Mouse (Mus musculus): Measurements from ENCODE around the gene Mrps14. TPM values are rescaled to one million over a fixed set of nuclear protein-coding genes. Genes with fewer than 3 reads are reported as not detected.

Gene Mrps14
- polyA plus RNA-seq, 1 experiment from 2014 or later, result 258 TPM

GRCm38 (mm10) chr1:160214171-160214570 is 19.2 kb downstream of the Mrps14 start:
- DNase-seq (ENCODE audit: low spot score, missing footprints), result peak; percentile 88
- H3K9ac ChIP-seq (ENCODE audit: low read length), result no peak overlapping the region
- ATAC-seq (ENCODE audit: low FRiP score), result no peak
- no peak overlapping the region for H3K4me2 ChIP-seq
- H3K4me1 ChIP-seq (ENCODE audit: control insufficient read depth, insufficient read depth, low read length), result peaks cover 17% of the 10 kb centered on the region
- no peaks in the 10 kb centered on the region for H3K9me3 ChIP-seq (ENCODE audit: control insufficient read depth, low read length)
- no peaks in the 10 kb centered on the region for H3K27me3 ChIP-seq (ENCODE audit: control insufficient read depth, insufficient read depth, low read length)
- no peak overlapping the region for H3K27ac ChIP-seq (ENCODE audit: low read depth, low read length)
- 78% methylated on average over 7 of the region's 7 CpGs for WGBS
- no peak overlapping the region for H3K4me3 ChIP-seq (ENCODE audit: low read depth, low read length)
- H3K36me3 ChIP-seq (ENCODE audit: control insufficient read depth, insufficient read depth, low read length), result no peaks in the 10 kb centered on the region

GRCm38 (mm10) chr1:160217898-160218297 is 22.9 kb downstream of the Mrps14 start:
- Histone ChIP-seq H3K27me3 (ENCODE audit: control insufficient read depth, insufficient read depth, low read length) (no peaks in the 10 kb centered on the region), H3K9me3 (ENCODE audit: control insufficient read depth, low read length) (no peaks in the 10 kb centered on the region), H3K4me3 (ENCODE audit: low read depth, low read length) (no peak overlapping the region), H3K27ac (ENCODE audit: low read depth, low read length) (no peak overlapping the region), H3K36me3 (ENCODE audit: control insufficient read depth, insufficient read depth, low read length) (no peaks in the 10 kb centered on the region), H3K4me1 (ENCODE audit: control insufficient read depth, insufficient read depth, low read length) (0 out of 2 replicates have a peak, but pooled peaks cover 3% of the 10 kb centered on the region), H3K4me2 (no peak overlapping the region), H3K9ac (ENCODE audit: low read length) (no peak overlapping the region)
- no peak for DNase-seq (ENCODE audit: low spot score, missing footprints)
- no peak for ATAC-seq (ENCODE audit: low FRiP score)
- WGBS, result 88% methylated on average over 3 of the region's 3 CpGs

DNA sequence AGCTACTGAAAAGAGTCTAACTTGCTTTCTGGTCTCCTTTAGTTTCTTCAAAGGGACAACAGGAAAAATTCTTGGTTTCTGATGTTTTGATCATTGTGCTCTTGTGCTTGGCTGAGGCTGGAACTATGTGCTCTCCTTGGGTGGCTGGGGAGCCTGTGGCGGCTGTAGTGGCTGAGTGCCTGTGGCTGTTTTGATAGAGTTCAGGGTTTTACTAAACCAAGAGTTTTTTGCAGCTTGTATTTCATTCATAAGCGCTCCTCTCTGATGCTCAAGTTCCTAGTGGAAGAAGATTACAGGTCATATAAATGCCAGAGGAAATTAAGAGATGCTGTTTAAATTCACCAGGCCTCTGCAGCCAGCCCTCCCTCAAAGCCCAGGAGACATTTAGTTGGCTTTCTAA is 29.1 kb downstream of the Mrps14 start:
- Histone ChIP-seq H3K4me3 (ENCODE audit: low read depth, low read length) (no peak overlapping the region), H3K4me2 (no peak overlapping the region), H3K9ac (ENCODE audit: low read length) (no peak overlapping the region), H3K36me3 (ENCODE audit: control insufficient read depth, insufficient read depth, low read length) (no peaks in the 10 kb centered on the region), H3K27ac (ENCODE audit: low read depth, low read length) (no peak overlapping the region), H3K27me3 (ENCODE audit: control insufficient read depth, insufficient read depth, low read length) (no peaks in the 10 kb centered on the region), H3K4me1 (ENCODE audit: control insufficient read depth, insufficient read depth, low read length) (no peaks in the 10 kb centered on the region), H3K9me3 (ENCODE audit: control insufficient read depth, low read length) (no peaks in the 10 kb centered on the region)
- DNase-seq (ENCODE audit: low spot score, missing footprints) (no peak), ATAC-seq (ENCODE audit: low FRiP score) (no peak)
- 80% methylated on average over 2 of the region's 2 CpGs for WGBS

DNA sequence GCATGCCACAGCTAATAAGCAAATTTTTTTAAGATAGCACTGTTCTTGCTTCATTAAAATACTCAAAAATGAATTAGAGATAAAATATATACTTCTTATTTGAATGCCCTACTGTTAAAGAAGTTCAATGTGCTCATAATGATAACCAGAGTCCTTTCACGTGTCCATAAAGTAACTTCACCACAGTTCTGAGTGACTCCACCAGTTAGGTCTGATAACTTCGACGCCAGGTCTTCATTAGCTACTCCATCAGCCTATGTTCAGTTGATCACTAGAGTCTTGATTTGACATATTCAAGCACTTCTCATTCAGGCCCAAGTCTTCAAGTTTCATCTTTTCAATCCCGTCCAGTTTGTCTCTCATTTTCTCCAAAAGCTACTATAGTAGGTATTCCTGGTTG is 32.2 kb downstream of the Mrps14 start:
- Histone ChIP-seq H3K27ac (ENCODE audit: low read depth, low read length) (no peak overlapping the region), H3K4me2 (no peak overlapping the region), H3K36me3 (ENCODE audit: control insufficient read depth, insufficient read depth, low read length) (no peaks in the 10 kb centered on the region), H3K9ac (ENCODE audit: low read length) (no peak overlapping the region), H3K4me1 (ENCODE audit: control insufficient read depth, insufficient read depth, low read length) (no peaks in the 10 kb centered on the region), H3K9me3 (ENCODE audit: control insufficient read depth, low read length) (no peaks in the 10 kb centered on the region), H3K4me3 (ENCODE audit: low read depth, low read length) (no peak overlapping the region), H3K27me3 (ENCODE audit: control insufficient read depth, insufficient read depth, low read length) (no peaks in the 10 kb centered on the region)
- DNase-seq (ENCODE audit: low spot score, missing footprints) (no peak), ATAC-seq (ENCODE audit: low FRiP score) (no peak)
- WGBS, result 92% methylated on average over 4 of the region's 4 CpGs

- no peak for ATAC-seq (ENCODE audit: low FRiP score)
- Histone ChIP-seq H3K36me3 (ENCODE audit: control insufficient read depth, insufficient read depth, low read length) (no peaks in the 10 kb centered on the region), H3K27ac (ENCODE audit: low read depth, low read length) (no peak overlapping the region), H3K4me2 (no peak overlapping the region), H3K4me3 (ENCODE audit: low read depth, low read length) (no peak overlapping the region), H3K27me3 (ENCODE audit: control insufficient read depth, insufficient read depth, low read length) (no peaks in the 10 kb centered on the region), H3K9me3 (ENCODE audit: control insufficient read depth, low read length) (no peaks in the 10 kb centered on the region), H3K9ac (ENCODE audit: low read length) (no peak overlapping the region), H3K4me1 (ENCODE audit: control insufficient read depth, insufficient read depth, low read length) (no peaks in the 10 kb centered on the region)
- no peak for DNase-seq (ENCODE audit: low spot score, missing footprints)
These were observed 32.8 kb downstream of the Mrps14 start for GRCm38 (mm10) chr1:160227850-160228249.

DNA sequence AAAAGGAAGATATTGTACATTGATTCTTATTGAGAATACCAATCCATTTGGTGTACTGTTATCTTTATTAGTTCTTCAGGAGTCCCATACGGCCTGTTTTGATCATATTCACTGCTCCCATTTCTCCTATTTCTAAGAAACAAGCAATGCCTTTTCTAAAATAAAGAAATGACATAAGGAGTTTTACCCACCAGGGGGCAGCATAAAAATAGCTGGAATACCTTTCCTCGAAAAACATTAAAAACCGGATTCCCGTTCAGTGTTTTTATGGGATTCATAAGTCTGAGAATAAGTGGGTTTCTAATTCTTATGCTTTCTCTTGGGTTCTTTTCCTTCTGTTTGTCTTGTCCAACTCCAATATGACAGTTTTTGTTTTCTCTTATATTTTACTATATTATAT is 36.0 kb downstream of the Mrps14 start:
- Histone ChIP-seq H3K27me3 (ENCODE audit: control insufficient read depth, insufficient read depth, low read length) (no peaks in the 10 kb centered on the region), H3K9ac (ENCODE audit: low read length) (no peak overlapping the region), H3K4me2 (no peak overlapping the region), H3K4me1 (ENCODE audit: control insufficient read depth, insufficient read depth, low read length) (no peaks in the 10 kb centered on the region), H3K4me3 (ENCODE audit: low read depth, low read length) (no peak overlapping the region), H3K36me3 (ENCODE audit: control insufficient read depth, insufficient read depth, low read length) (no peaks in the 10 kb centered on the region), H3K27ac (ENCODE audit: low read depth, low read length) (no peak overlapping the region), H3K9me3 (ENCODE audit: control insufficient read depth, low read length) (no peaks in the 10 kb centered on the region)
- DNase-seq (ENCODE audit: low spot score, missing footprints) (peak; percentile 91), ATAC-seq (ENCODE audit: low FRiP score) (no peak)
- WGBS, result 75% methylated on average over 4 of the region's 4 CpGs

DNA sequence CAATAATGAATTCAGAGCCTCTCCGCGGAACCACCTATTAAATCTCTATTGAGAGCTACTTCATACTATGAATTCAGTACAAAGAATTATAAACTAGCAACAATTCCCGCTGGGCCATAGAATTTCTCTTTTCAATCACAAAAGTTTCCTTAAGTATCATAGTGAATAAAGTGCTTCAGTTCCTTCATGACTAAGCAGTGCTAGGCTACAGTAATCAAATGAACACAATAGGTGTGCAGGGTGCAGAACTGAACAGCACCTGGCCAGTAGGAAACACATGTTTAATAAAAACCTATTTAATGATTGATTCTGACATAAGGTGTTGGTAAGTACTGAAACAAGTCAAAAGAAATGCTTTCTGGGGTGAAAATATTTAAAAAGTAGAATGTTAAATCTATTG is 37.1 kb downstream of the Mrps14 start:
- Histone ChIP-seq H3K36me3 (ENCODE audit: control insufficient read depth, insufficient read depth, low read length) (no peaks in the 10 kb centered on the region), H3K4me3 (ENCODE audit: low read depth, low read length) (no peak overlapping the region), H3K27ac (ENCODE audit: low read depth, low read length) (no peak overlapping the region), H3K9ac (ENCODE audit: low read length) (no peak overlapping the region), H3K4me2 (no peak overlapping the region), H3K9me3 (ENCODE audit: control insufficient read depth, low read length) (no peaks in the 10 kb centered on the region), H3K4me1 (ENCODE audit: control insufficient read depth, insufficient read depth, low read length) (no peaks in the 10 kb centered on the region), H3K27me3 (ENCODE audit: control insufficient read depth, insufficient read depth, low read length) (no peaks in the 10 kb centered on the region)
- 80% methylated on average over 3 of the region's 3 CpGs for WGBS
- DNase-seq (ENCODE audit: low spot score, missing footprints) (no peak), ATAC-seq (ENCODE audit: low FRiP score) (no peak)

GRCm38 (mm10) chr1:160233921-160234320 is 38.9 kb downstream of the Mrps14 start:
- DNase-seq (ENCODE audit: low spot score, missing footprints), result no peak
- Histone ChIP-seq H3K27me3 (ENCODE audit: control insufficient read depth, insufficient read depth, low read length) (no peaks in the 10 kb centered on the region), H3K4me3 (ENCODE audit: low read depth, low read length) (no peak overlapping the region), H3K36me3 (ENCODE audit: control insufficient read depth, insufficient read depth, low read length) (no peaks in the 10 kb centered on the region), H3K9me3 (ENCODE audit: control insufficient read depth, low read length) (no peaks in the 10 kb centered on the region), H3K4me1 (ENCODE audit: control insufficient read depth, insufficient read depth, low read length) (no peaks in the 10 kb centered on the region), H3K27ac (ENCODE audit: low read depth, low read length) (no peak overlapping the region), H3K4me2 (no peak overlapping the region), H3K9ac (ENCODE audit: low read length) (no peak overlapping the region)
- no peak for ATAC-seq (ENCODE audit: low FRiP score)

GRCm38 (mm10) chr1:160237981-160238380 is 43.0 kb downstream of the Mrps14 start:
- ATAC-seq (ENCODE audit: low FRiP score) (no peak), DNase-seq (ENCODE audit: low spot score, missing footprints) (no peak)
- H3K36me3 ChIP-seq (ENCODE audit: control insufficient read depth, insufficient read depth, low read length), result no peaks in the 10 kb centered on the region
- H3K27ac ChIP-seq (ENCODE audit: low read depth, low read length), result no peak overlapping the region
- no peak overlapping the region for H3K4me2 ChIP-seq
- H3K27me3 ChIP-seq (ENCODE audit: control insufficient read depth, insufficient read depth, low read length), result no peaks in the 10 kb centered on the region
- H3K9me3 ChIP-seq (ENCODE audit: control insufficient read depth, low read length), result no peaks in the 10 kb centered on the region
- H3K4me1 ChIP-seq (ENCODE audit: control insufficient read depth, insufficient read depth, low read length), result no peaks in the 10 kb centered on the region
- no peak overlapping the region for H3K4me3 ChIP-seq (ENCODE audit: low read depth, low read length)
- WGBS, result 91% methylated on average over 2 of the region's 2 CpGs
- no peak overlapping the region for H3K9ac ChIP-seq (ENCODE audit: low read length)

DNA sequence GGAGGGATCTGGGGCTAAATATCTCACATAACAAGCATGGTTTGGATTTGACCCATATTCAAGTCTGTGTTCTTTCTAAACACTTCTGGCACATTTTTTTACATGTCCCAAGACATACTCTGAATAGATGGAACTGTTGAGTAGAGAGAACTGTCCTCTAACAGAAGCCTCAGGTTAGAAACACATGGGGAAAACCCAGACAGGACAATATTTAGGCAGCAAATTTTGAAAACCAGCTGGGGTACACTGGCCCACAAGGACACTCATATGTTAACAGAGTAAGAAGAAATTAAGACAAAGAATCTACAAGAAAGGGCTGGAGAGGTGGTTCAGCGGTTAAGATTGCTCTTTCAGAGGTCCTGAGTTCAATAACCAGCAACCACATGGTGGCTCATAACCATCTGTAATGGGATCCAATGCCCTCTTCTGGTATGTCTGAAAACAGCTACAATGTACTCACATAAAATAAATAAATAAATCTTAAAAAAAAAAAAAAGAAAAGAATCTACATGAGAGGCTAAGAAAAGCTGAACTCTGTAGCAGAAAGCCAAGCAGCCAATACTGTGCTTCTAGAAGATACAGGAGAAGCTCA is 43.9 kb downstream of the Mrps14 start:
- WGBS, result 87% methylated on average over 1 of the region's 1 CpGs
- no peak overlapping the region for H3K9ac ChIP-seq (ENCODE audit: low read length)
- no peak overlapping the region for H3K27ac ChIP-seq (ENCODE audit: low read depth, low read length)
- no peak overlapping the region for H3K4me2 ChIP-seq
- H3K4me1 ChIP-seq (ENCODE audit: control insufficient read depth, insufficient read depth, low read length), result no peaks in the 10 kb centered on the region
- no peaks in the 10 kb centered on the region for H3K27me3 ChIP-seq (ENCODE audit: control insufficient read depth, insufficient read depth, low read length)
- DNase-seq (ENCODE audit: low spot score, missing footprints) (no peak), ATAC-seq (ENCODE audit: low FRiP score) (no peak)
- no peaks in the 10 kb centered on the region for H3K9me3 ChIP-seq (ENCODE audit: control insufficient read depth, low read length)
- no peak overlapping the region for H3K4me3 ChIP-seq (ENCODE audit: low read depth, low read length)
- H3K36me3 ChIP-seq (ENCODE audit: control insufficient read depth, insufficient read depth, low read length), result no peaks in the 10 kb centered on the region

All from midbrain, embryonic 11.5 days (tissue).